Mouse (Mus musculus) erythroblast, embryonic 14.5 days (primary cell): ENCODE results near the gene Gm17428. TPM values are rescaled to one million over a fixed set of nuclear protein-coding genes. Genes with fewer than 3 reads are reported as not detected.

Source experiments
- H3K27me3 ChIP-seq: 2 replicates; pipeline ENCODE4 v1.6.1; 2012; ENCODE audit warnings: inconsistent platforms; ENCODE audit not compliant: control insufficient read depth
- H3K36me3 ChIP-seq: 2 replicates; pipeline ENCODE4 v1.6.1; 2012; ENCODE audit warnings: mild to moderate bottlenecking, inconsistent platforms; ENCODE audit not compliant: control insufficient read depth
- H3K4me1 ChIP-seq: 2 replicates; pipeline ENCODE4 v1.6.1; 2012; ENCODE audit warnings: inconsistent platforms; ENCODE audit not compliant: control insufficient read depth
- H3K4me3 ChIP-seq: replicated peaks from 2 replicates; pipeline ENCODE3; 2012; ENCODE audit warnings: moderate library complexity, mild to moderate bottlenecking, inconsistent platforms
- H3K9me3 ChIP-seq: 2 replicates; pipeline ENCODE4 v1.6.1; 2012; ENCODE audit warnings: low read length, inconsistent platforms, mixed read lengths; ENCODE audit not compliant: control insufficient read depth
- GATA1 ChIP-seq: IDR thresholded peaks from 2 replicates; pipeline ENCODE4 v1.6.1; 2012; ENCODE audit warnings: low read length, inconsistent platforms, mixed read lengths
- TAL1 ChIP-seq: IDR thresholded peaks from 3 replicates; pipeline ENCODE4 v1.6.1; 2012; ENCODE audit warnings: low read length, inconsistent platforms, mixed read lengths
- polyA plus RNA-seq: library from polyadenylated mRNA; stranded (reverse); fragments of >175 nt; gene quantifications from 2 replicates; pipeline ENCODE4 v1.2.3, GENCODE M21; 2012

Gm17428 gene
- polyA plus RNA-seq, 1 experiment, result not detected

DNA sequence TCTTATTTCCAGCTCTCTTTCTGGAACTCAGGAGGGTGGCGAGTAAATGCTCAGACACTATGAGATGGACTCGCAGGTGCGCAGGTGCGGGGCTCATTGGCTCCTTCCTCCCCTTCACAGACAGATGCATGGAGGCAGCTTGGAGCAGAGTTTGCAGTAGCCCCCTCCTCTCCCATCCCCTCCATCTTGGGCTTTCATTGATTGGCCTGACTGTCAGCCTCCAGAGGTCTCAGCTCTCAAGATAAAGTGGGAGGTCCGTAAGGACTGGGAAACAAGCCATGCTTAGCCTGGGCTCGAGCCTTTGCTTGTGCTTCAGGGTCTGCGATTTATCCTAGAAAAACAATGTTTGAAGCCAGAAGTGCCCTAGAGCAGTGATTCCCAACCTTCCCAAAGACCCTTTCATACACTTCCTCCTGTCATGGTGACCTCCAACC lies 26.0 kb downstream of the Gm17428 start:
- Histone ChIP-seq H3K9me3 (peaks cover 3% of the 10 kb centered on the region; the same call in 1 of the 2 replicates), H3K36me3 (no peaks in the 10 kb centered on the region), H3K4me1 (peaks cover 18% of the 10 kb centered on the region), H3K4me3 (no peak overlapping the region), H3K27me3 (no peaks in the 10 kb centered on the region)
- no peak for TF ChIP-seq GATA1
- no peak for TF ChIP-seq TAL1

DNA sequence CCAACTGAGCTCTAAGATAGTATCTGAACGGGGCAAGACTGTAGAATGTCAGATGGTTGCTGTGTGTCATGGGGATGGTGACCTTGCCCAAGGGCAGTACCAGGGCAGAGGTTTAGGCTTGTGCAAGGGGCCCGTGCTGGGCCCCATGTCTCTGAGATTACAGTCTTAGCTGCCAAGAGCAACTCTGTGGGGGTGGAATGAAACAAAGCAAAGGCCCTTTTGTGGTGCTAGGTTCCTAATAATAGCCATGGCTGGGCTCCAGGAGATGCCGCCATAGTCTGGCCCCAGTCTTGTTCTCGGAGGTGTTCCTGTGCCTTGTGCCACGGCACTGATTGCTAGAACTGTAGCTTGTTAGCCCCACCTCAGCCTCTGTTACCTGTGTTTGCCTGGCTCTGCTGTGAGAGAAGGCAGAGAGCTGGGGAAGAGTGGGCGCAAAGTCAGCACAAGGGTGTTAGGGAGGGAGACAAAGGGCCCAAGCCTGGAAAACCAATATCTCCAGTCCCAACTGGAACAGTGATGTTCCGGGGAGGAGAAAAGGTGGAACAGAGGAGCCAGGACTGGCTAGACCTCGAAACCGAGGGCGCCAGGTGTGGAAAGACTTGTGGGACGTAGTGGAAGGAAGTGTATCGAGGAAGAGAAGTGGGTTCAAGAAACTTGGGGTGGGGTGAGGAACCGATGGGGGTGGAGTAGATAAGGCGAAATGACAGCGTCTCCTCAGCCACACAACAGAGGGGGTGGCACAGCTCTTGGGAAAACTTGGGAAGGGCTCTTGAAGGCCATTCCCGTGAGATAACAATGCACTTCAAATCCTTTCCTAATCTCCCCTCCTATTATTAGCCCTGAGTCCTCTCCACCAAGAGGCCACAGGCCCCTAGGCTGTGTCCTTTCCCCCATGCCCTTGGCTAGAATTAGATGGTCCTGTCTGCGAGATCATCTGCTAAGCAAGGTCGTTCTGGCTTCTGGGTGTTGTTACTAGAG lies 27.4 kb downstream of the Gm17428 start:
- TF ChIP-seq GATA1, result no peak
- no peak for TF ChIP-seq TAL1
- Histone ChIP-seq H3K4me1 (peaks cover 24% of the 10 kb centered on the region), H3K9me3 (peaks cover 3% of the 10 kb centered on the region; the same call in 1 of the 2 replicates)

DNA sequence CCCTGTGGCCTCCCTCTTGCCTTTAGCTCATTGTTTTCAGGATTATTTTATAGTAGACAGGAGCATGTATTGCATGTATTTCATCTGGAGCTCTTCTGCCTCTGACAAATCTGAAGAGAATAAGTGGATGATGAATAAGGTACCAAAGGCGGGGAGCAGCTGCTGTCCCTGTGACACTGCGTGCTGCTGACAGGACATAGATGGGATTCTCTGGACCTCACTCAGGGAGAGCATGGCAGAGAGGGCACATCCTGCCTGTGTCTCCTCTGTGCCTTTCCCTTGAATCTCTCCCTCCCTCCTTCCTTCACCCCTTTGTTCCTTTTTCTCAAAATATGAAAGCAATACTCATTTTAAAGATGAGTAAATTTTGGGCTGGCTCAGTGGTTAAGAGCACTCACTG lies 28.8 kb downstream of the Gm17428 start:
- TF ChIP-seq GATA1 (no peak), TAL1 (no peak)
- peaks cover 24% of the 10 kb centered on the region for H3K4me1 ChIP-seq
- H3K36me3 ChIP-seq, result no peaks in the 10 kb centered on the region
- peaks cover 3% of the 10 kb centered on the region; the same call in 1 of the 2 replicates for H3K9me3 ChIP-seq
- H3K27me3 ChIP-seq, result no peaks in the 10 kb centered on the region
- H3K4me3 ChIP-seq, result no peak overlapping the region

More for the DNA sequence above, 27.4 kb downstream of the Gm17428 start:
- Histone ChIP-seq H3K4me3 (no peak overlapping the region), H3K36me3 (no peaks in the 10 kb centered on the region), H3K27me3 (no peaks in the 10 kb centered on the region)

DNA sequence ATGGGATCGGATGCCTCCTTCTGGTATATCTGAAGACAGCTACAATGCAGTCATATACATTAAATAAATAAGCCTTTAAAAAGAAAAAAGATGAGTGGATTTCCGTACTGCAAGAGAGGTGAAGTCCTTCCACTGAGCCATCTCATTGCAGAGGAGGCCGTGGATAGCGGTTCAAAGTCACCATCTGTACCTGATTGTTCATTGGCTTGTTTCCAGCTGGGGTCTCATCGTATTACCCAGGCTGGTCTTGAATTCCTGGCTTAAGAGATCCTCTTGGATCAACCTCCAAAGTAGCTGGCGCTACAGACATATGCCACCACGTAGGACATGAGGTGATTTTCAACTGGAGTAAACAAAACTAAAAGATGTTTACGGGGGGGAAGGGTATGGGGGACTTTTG lies 29.2 kb downstream of the Gm17428 start:
- no peak overlapping the region for H3K4me3 ChIP-seq
- peaks cover 3% of the 10 kb centered on the region; the same call in 1 of the 2 replicates for H3K9me3 ChIP-seq
- TF ChIP-seq GATA1 (no peak), TAL1 (no peak)
- H3K36me3 ChIP-seq, result no peaks in the 10 kb centered on the region
- H3K27me3 ChIP-seq, result no peaks in the 10 kb centered on the region
- peaks cover 24% of the 10 kb centered on the region for H3K4me1 ChIP-seq

DNA sequence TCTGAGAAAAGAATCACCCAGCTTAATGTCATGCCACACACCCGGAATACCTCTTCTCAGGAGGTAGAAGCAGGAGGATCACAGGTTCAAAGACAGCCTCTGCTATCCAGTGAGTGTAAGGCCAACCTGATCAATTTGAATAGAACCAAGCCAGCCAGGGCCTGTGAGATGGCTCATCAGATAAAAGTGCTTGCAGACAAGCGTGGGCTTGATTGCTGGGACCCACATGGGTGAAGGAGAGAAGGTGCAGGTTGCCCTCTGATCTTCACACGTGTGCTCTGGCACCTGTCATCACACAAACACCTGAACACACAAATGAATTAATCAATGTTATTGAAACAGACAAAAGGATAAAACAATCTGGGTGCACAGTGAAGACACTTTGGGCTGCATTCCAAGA lies 29.8 kb downstream of the Gm17428 start:
- no peak overlapping the region for H3K4me3 ChIP-seq
- no peaks in the 10 kb centered on the region for H3K27me3 ChIP-seq
- no peaks in the 10 kb centered on the region for H3K9me3 ChIP-seq
- H3K36me3 ChIP-seq, result no peaks in the 10 kb centered on the region
- peaks cover 24% of the 10 kb centered on the region for H3K4me1 ChIP-seq
- TF ChIP-seq GATA1 (no peak), TAL1 (no peak)

DNA sequence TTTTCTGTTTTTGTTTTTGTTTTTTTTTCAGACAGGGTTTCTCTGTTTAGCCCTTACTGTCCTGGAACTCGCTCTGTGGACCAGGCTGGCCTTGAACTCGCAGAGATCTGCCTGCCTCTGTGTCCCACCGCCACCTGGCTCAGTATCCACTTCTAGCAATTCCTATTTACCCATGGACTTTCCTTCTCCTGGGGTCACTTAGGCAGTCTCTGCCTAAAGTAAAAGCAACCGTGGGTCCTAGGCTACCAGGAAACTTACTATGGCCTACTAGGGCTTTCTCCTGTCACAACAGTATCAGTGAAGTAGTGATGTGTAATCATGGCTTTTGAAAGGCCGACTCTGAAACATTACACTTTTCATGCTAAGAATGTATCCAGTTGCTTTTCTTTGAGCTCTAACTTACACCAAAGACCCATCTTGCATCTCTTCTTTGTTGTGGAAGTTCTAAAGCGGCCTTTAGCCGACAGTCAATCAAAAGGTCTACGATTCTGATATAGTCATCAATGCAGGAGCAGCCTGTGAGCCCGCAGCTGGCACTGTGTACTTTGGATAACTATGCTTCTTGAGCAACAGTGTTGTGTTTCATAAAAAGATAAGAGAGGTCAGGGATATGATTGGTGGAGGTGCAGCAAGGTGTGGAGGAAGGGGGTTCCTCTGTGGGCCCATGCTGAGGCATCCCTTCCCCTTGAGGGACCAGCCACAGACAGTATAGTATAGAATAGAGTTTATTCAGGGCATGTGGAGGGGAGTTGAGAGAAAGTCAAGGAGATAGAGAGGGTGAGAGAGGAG lies 30.6 kb downstream of the Gm17428 start:
- no peak overlapping the region for H3K4me3 ChIP-seq
- no peaks in the 10 kb centered on the region for H3K9me3 ChIP-seq
- H3K4me1 ChIP-seq, result peaks cover 24% of the 10 kb centered on the region
- no peak for TF ChIP-seq TAL1
- TF ChIP-seq GATA1, result no peak
- no peaks in the 10 kb centered on the region for H3K36me3 ChIP-seq
- H3K27me3 ChIP-seq, result no peaks in the 10 kb centered on the region

DNA sequence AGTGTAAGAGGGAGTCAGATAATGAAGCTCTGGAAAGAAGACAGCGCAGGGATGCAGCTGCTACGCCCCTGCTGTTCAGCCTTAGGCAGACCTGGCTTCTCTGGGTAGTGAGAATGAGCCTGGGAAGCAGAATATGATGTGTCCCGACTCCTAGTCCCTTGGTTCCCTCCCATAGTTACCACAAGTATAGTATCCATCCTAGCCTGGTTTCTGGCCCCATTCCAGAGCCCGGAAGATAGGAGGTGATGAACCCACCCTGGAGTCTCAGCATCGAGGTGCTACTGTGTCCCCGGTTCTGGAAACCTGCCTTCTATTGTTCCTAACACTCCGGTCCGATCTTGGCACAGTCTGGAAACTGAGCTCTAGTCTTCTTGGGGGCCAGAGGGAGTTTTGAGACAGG lies 31.7 kb downstream of the Gm17428 start:
- no peaks in the 10 kb centered on the region for H3K27me3 ChIP-seq
- no peaks in the 10 kb centered on the region for H3K36me3 ChIP-seq
- no peak overlapping the region for H3K4me3 ChIP-seq
- H3K4me1 ChIP-seq, result peaks cover 24% of the 10 kb centered on the region
- H3K9me3 ChIP-seq, result no peaks in the 10 kb centered on the region
- TF ChIP-seq GATA1 (no peak), TAL1 (no peak)

DNA sequence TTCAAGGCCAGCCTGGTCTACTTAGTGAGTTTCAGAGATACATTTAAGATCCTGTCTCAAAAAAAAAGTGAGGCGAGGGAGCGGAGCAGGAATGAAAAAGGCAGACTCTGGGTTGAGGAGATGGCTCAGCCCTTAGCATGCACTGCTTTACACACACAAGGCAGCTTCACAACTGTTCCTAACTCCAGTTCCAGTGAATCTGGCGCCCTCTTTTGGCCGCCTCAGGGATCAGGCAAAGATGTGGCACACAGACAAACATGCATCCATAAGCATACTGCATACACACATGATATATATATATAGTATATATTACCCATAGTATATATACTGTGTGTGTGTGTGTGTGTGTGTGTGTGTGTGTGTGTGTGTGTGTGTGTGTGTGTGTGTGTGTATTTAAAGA lies 34.4 kb downstream of the Gm17428 start:
- Histone ChIP-seq H3K36me3 (no peaks in the 10 kb centered on the region), H3K4me3 (no peak overlapping the region), H3K27me3 (no peaks in the 10 kb centered on the region), H3K4me1 (peaks cover 30% of the 10 kb centered on the region), H3K9me3 (no peaks in the 10 kb centered on the region)
- TF ChIP-seq TAL1, result no peak
- TF ChIP-seq GATA1, result no peak

DNA sequence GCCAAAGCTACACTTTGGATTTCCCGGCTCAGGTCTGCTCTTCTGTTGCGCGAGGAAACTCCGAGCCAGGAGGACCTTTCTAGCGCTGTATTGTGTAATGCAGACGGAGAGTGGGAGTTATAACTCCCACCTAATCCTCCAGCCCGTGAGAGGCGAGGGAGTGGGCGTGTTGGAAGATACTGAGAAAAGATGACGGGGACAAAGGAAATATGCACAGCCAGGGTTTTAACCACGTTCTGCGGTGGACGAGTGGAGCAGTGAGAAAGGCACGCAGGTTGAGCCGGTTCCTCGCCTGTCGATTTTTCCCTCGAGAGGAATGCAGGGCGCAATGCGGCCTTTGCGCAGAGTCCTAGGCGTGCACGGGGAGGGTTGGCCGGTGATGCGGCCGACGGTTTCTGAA lies 37.9 kb downstream of the Gm17428 start:
- no peaks in the 10 kb centered on the region for H3K27me3 ChIP-seq
- TF ChIP-seq GATA1 (no peak), TAL1 (no peak)
- peaks cover 20% of the 10 kb centered on the region for H3K36me3 ChIP-seq
- H3K4me3 ChIP-seq, result peak overlapping the region; percentile 78
- H3K4me1 ChIP-seq, result peaks cover 28% of the 10 kb centered on the region
- no peaks in the 10 kb centered on the region for H3K9me3 ChIP-seq
